Mouse (Mus musculus) T-helper 2 cell (primary cell): ENCODE results near the gene Scn8a.

Experiments
- in situ Hi-C: fragments of 300-600 bp; cut with MboI, MseI; formaldehyde crosslinking; loops from one replicate; pipeline ENCODE4 v1.15.1; 2025; ENCODE audit warnings: high pct_unique_total_duplicates

Gene Scn8a

GRCm38 (mm10) chr15:101068029-101068428 lies 198.4 kb downstream of the Scn8a start:
- in situ Hi-C loops, result no loop called here

- in situ Hi-C loops, result no loop called here
Measured at GRCm38 (mm10) chr15:101068671-101069070, 199.0 kb downstream of the Scn8a start.

GRCm38 (mm10) chr15:101069641-101070190 lies 200.1 kb downstream of the Scn8a start:
- in situ Hi-C loops, result no loop called here

GRCm38 (mm10) chr15:101070762-101071161 lies 201.1 kb downstream of the Scn8a start:
- in situ Hi-C loops, result no loop called here

GRCm38 (mm10) chr15:101072736-101073135 lies 203.1 kb downstream of the Scn8a start:
- in situ Hi-C loops, result no loop called here

GRCm38 (mm10) chr15:101074067-101074466 lies 204.4 kb downstream of the Scn8a start:
- in situ Hi-C loops, result no loop called here

- in situ Hi-C loops, result no loop called here
Measured at GRCm38 (mm10) chr15:101075150-101075549, 205.5 kb downstream of the Scn8a start.

- in situ Hi-C loops, result no loop called here
Measured at GRCm38 (mm10) chr15:101075656-101076055, 206.0 kb downstream of the Scn8a start.

- in situ Hi-C loops, result no loop called here
Measured at GRCm38 (mm10) chr15:101076071-101077000, 206.7 kb downstream of the Scn8a start.

- in situ Hi-C loops, result no loop called here
Measured at GRCm38 (mm10) chr15:101077001-101077812, 207.5 kb downstream of the Scn8a start.

GRCm38 (mm10) chr15:101077813-101078730 lies 208.4 kb downstream of the Scn8a start, which contains the start of gene Fignl2:
Gene Fignl2, minus strand, starts transcription at chr15:101078567.
- in situ Hi-C loops, result no loop called here

- in situ Hi-C loops, result no loop called here
Measured at GRCm38 (mm10) chr15:101078731-101079156, 209.1 kb downstream of the Scn8a start.

GRCm38 (mm10) chr15:101080031-101080520 lies 210.4 kb downstream of the Scn8a start:
- in situ Hi-C loops, result no loop called here

GRCm38 (mm10) chr15:101081035-101081548 lies 211.4 kb downstream of the Scn8a start:
- in situ Hi-C loops, result no loop called here

- in situ Hi-C loops, result no loop called here
Measured at GRCm38 (mm10) chr15:101082236-101082635, 212.6 kb downstream of the Scn8a start.

- in situ Hi-C loops, result no loop called here
Measured at GRCm38 (mm10) chr15:101084499-101084898, 214.8 kb downstream of the Scn8a start.

GRCm38 (mm10) chr15:101086451-101086850 lies 216.8 kb downstream of the Scn8a start:
- in situ Hi-C loops, result no loop called here

- in situ Hi-C loops, result no loop called here
Measured at GRCm38 (mm10) chr15:101086956-101087355, 217.3 kb downstream of the Scn8a start.

- in situ Hi-C loops, result no loop called here
Measured at GRCm38 (mm10) chr15:101088291-101088690, 218.6 kb downstream of the Scn8a start.

- in situ Hi-C loops, result no loop called here
Measured at GRCm38 (mm10) chr15:101091551-101091950, 221.9 kb downstream of the Scn8a start.
